Mouse (Mus musculus): ENCODE data around the gene Dbf4.

Gene Dbf4

DNA sequence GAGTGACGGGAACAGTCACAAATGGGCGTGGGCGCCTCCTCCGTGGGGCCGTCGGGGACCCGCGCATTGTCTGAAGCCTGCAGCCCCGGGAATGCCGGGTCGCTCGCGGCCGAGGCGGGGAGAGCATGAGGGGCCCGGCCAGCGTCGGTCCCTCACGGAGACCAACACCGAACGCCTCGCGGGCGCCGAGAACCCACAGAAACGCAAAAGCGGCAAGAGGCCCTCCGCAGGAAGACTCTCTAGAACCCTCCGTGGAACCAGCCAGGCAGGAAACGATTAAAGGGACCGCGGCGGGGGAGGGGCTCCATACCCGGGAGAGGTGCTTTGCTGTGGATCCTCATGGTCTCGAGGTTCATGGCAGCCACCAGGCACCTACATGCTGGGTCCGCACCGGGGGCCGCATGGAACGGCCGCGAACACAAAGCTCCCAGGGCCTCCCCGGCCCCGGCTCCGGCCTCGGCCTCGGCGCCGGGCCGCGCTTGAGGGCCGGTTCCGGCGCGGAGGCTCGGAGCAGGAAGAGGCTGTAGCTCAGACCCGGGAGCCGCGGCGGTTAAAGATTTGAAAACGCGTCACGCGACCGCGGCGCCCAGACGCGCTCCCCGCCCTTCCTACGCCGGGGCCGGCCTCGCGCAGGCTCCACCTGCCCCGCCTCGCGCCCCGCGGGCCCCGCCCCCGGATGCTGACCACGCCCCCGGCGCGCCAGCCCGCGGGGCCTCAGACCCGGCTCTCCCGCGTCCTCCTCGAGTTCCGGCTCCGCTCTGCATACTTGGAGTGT, at the start of gene Dbf4, which contains the start of gene Slc25a40:
TSS of gene Dbf4 (minus strand) at position 560 of the 775 bp plus-strand sequence.
TSS of gene Slc25a40 (plus strand) at position 694 of the 775 bp plus-strand sequence.
- DNase-seq (ENCODE audit: low spot score in 2 of 2) = peak; percentile 88 to 92

DNA sequence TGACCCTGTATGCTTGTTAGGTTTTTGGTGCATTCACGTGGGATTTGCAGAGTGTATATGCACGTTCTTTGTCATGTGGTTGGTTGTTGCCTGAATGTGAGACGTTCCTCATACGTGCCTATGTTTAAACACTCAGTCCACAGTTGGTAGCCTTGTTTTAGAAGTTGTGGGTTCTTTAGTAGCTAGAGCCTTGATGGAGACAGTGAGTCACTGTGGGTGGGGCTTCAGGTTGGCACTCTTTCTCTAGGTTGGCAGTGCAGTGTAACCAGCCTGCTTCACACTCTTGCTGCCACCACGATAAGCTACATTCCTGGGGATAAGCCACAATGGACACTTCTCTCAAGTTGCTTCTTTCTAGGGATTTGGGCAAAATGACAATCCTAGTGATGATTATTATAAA, 34.0 kb upstream of the Dbf4 start:
- peak; percentile 3 to 26 for DNase-seq (ENCODE audit: low spot score in 2 of 2)

DNA sequence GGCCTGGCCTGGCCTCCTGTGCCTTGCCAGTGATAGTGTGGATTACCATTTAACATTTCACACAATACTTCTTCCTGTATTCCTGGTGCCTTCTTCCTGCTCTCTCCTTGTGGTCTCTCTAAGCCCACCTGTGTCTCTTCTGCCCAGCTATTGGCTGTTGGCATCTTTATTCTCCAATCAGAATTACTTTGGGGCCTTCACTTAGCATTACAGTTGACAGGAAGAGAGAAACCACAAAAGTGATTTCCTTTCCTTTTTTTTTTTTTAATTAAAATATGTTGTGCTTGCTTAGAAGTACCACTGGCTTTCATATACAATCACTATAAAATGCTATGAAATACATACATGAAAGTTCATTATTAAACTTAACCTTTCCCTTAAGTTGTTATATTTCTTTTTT, 33.0 kb upstream of the Dbf4 start:
- no peak for DNase-seq (ENCODE audit: low spot score in 2 of 2)

DNA sequence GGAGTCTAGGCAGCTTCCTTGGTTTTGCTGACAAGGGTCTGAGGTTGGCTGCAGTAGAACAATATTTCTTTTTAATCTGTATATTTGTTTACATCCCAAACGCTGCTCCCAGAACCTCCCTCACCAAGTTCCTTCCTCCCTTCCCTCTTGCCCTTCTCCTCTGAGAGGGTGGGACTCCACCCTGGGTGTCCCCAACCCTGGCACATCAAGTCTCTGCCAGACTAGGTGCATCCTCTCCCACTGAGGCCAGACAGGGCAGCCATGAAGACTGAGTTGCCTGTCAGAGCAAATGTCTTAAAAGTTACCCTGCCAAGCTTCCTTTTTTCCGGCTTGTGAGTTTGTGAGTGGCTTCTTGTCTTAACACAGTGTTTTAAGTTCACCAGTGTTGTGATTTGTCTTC, 16.6 kb upstream of the Dbf4 start:
- no peak for DNase-seq (ENCODE audit: low spot score in 2 of 2)

DNA sequence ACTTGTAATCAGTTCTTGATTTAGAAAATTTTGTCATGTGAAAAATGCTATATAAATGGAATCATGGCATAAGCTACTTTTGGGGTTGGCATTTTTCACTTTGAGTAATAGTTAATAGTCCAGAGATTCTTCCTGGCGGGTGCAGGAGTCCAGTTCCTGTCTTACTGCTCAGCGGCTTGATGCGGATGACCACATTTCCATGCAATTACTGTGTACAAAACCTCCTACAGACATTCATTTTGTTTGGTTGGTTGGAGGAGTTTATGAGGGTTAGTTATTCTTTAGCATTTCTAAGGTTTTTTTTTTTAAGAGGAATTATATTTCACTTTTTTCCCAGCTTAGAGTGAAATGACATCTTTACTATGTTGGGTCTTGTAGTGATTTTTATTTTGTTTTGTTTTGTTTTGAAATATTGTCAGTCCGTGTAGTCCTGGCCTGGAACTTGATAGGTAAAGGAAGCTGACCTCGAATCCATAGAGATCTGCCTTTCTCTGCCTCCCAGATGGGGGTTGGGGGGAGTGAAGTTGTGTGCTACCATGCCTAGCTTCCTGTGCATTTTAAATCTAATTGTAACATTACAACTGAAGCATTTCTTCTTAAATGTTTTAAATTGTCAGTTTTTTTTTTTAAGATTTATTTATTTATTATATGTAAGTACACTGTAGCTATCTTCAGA, 15.1 kb upstream of the Dbf4 start:
- no peak for DNase-seq (ENCODE audit: low spot score in 2 of 2)

DNA sequence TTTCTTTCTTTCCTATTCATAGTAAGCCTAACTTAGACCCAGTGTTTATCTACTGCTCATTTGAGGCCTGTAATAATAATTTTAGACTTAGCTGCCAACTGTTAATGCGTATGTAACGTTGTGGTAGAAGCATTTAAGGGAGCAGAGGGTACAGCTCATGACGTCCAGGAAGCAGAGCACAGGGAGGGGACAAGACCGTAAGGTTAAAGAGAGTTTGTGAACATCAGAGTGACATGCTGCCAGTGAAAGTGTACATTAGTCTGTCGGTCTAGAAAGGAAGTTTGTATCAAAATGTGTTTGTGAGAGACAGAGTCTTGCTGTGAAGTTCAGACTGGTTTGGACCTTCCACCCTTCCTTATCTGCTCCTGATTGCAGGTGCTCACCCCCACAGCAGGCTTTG, 3.4 kb upstream of the Dbf4 start:
- no peak for DNase-seq (ENCODE audit: low spot score in 2 of 2)

DNA sequence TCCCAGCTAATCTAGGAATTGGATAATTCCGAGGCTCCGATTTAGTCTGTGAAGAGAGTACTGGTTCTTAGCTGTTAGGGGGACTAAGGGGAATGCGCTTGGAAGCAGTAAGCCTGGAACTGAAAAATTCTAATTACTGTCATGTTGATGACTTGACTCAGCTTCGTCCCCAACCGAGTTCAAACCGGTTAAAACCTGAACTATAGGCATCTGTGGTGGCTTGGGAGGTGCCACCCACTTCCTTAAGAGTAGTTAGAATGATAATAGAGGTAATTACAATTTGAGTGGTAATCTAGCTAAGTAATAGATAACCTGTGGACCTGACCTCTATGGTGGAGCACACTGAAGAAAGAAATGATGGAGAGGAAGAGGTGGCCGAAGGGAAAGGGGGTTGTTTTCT, 1.6 kb upstream of the Dbf4 start:
- DNase-seq (ENCODE audit: low spot score in 2 of 2) = peak in 1 of 2 experiments; percentile 15

DNA sequence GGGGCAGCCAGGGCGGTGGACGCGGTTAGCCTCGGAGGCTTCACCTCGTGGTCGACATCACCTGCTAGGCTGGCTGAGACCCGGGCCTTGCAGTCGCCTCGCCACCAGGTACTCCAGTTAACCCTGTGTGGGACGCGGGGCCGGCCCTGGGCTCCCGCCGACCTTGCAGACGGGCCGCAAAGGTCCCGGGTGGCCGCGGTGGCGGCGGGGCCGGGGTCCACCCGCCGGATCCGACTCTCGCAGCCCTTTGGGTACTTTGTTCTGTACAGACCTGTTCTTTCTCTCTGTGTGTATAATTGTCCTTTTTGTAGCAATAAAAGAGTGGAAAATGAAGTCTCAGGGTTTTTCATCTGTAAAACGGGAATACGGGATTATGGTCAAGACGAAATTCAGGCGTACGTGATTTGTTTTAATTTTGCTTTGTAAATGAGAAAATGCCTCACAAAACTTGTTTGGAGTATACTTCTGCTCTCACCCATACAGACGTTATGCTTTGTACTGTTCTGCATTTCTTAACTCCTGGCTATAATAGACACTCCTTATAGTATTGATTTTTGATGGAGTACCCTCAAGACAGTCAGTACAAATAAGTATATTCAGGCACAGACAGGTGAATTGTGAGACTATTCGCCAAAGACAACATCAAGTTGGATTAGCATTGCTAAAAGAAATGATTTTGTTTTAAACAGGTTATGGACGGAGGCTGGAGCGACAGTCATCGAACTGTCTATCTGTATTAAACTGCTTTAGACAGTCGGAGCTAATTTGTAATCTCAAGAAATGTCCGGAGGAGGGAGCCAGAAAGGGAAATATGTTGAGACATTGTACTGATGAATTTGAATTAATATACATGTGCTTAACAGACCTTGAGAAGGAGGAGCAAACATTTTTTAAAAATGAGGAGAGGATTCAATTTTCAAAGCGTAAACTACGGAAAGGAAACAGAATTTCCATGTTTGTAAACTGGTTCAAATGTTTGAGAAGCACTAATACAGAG, 714 bp upstream of the Dbf4 start:
- DNase-seq (ENCODE audit: low spot score in 2 of 2) = peak in 1 of 2 experiments; percentile 19

DNA sequence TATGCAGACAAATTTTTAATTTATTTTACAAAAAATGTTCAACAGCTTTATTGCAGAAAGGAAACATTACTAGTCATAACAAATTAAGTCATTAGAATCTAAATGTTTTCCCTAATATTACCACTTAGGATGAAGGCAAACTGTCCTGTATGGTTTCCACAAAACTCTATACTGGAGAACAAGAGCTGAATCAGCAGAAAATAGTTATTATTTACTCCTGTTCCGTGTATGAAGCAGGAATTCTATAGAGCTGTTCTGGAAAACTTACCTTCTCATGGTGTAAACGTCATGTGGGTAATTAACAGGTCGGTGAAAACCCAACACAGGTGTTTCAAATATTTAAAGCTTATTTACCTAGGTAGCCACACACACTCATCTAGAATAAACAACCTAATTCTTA, 1.1 kb downstream of the Dbf4 start:
- no peak for DNase-seq (ENCODE audit: low spot score in 2 of 2)

DNA sequence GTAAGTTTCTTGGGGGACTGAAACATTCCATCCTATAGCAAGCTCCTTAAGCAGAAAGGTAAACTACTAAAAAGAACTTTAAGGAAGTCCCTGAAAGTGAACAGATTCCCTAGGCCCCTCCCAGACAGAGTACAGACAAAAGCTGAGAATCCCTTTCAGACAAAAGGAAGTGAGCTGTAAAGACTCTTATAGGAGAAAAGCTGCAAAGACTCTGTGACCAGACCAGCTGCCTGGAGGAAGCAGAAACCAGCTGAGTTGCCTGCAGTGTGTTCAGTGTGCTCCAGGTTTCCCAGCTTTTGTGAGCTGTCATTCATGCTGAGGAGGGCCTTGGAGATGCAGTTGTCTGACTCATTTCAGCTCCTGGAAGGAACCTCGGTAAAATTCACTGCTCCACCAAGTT, 5.1 kb downstream of the Dbf4 start:
- no peak for DNase-seq (ENCODE audit: low spot score in 2 of 2)

DNA sequence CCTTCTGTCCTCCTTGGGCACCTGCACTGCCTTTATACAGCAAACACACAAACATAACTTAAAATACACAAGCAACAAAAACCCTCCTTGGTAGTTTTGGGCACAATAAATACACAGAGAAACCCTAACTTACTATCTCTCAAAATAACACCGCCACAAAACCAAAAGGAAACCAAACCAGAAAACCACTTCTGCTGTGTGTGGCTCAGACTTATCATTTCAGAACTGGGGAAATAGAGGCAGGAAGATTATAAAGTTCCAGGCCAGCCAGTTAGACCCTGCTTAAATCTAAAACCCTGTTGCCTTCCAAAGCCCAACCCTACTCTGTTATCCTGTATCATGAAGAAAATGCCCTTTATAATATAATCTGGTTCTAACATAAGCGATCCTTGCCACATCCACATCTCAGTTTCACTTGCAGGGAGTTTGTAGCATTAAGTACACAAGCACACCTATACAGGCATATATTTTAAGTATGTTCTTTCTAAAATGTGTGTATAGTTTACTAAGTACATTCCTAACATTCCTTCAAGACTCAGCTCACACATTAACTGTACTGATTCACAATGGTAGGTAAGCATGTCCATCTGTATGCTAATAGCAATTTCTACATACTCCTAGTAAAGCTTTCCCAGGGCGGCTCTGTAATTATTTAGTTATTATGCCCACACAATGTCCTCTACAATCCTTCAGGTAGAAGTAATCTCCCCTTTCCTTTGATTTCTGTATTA, 5.7 kb downstream of the Dbf4 start:
- DNase-seq (ENCODE audit: low spot score in 2 of 2) = no peak

DNA sequence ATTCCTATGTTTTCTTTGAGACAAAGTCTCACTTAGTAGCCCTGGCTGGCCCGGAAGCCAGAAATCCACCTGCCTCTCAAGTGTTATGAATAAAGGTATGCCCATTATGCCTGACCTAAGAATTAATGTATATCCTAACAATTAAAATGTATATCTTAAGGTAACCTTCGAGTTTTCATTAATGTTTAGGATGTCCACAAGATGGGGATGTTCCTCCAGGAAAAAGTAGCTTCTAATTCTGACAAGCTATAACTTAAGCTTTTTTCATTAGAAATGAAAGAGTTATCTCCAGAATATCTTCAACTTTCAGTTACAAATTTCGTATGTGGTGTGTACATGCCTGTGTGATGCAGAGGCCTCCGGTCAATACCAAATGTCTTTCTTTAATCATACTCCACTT, 13.8 kb downstream of the Dbf4 start:
- DNase-seq (ENCODE audit: low spot score in 2 of 2) = no peak

DNA sequence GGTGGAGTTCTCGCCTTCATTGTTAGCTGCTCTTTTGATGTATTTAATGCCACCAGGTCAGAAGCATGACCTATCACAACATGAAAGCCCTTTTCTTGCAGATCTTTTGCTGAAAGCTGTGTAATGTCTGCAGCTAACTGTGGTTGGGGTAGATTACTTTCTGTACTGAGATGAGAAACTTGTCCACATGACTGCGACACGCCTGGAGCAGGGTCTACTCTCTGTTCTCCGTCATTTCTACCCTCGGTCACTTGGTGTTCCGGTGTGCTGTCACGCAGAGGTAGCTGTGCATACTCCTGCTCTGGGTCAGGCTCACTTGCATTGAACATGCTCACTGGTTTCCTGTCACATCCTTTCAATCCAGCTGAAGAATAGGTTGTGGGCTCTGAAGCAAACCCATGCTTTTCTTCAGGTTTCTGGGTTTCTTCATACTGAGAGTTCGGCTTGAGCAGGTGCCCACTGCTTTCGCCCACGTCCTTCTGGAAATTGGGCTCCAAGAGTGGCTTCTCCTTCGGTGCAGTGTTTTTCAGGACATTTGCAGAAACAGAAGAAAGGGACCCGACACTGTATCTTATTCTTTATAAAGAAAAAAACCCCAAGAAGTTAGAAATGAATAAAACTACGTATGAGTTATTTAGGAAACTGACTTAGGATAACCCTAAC, 24.8 kb downstream of the Dbf4 start:
- DNase-seq (ENCODE audit: low spot score in 2 of 2) = no peak

DNA sequence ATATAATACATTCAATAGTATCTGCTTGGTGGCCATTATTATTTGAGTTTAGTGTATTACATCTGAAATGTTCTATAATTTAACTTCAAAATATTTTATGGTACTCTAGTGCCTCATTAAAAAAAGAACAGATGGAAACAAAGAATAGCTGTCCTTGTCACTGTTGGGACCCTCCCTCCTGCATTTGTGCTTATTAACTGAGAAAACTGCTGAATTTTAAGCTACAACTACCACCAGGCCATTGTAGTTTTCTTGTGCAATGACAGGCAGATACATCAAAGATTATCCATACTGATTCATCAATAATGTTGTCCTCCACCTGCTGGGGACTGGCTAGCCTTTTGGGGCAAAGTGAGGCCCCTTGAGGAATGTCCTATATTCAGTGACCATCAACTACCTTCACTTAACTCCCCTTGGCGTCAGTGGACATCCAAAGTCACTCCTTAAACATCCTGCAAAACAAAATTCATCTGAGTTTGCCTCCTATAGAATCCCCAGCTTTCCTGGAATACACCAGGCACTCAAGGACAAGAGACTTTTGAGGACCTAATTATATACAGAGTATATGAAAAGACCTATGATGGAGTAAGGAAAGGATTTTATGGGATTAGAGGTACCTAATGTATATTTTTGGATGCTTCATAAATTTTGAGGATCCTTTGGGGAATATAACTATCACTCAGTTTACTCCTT, 28.5 kb downstream of the Dbf4 start:
- DNase-seq (ENCODE audit: low spot score in 2 of 2) = no peak

DNA sequence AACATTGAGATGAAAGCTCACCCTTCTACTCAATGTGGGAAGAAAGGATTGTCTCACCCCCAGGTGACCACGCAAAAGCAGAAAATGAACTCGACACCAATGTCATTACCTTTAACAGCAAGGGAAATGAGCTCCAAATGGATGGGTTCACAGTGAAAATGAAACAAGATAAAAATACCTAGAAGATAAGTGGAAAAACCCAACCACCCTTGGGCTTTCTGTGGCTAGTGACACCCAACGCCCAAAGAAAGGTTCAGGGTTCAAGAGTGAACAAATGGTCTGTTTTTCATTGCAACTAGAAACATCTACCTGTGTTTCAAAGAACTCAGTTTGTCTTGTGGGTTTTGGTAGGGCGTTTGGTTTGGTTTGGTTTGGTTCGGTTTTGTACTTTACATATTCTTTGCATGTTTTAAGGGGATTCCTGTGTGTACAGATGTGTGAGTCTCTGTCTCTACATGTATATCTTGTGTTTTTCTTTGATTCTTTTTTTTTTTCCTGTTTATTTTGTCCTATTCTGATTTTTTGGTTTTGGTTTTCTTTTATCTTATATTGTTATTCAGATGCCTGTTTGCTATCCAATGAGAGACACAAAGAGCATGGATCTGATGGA, 48.1 kb downstream of the Dbf4 start:
- DNase-seq (ENCODE audit: low spot score in 2 of 2) = no peak

DNA sequence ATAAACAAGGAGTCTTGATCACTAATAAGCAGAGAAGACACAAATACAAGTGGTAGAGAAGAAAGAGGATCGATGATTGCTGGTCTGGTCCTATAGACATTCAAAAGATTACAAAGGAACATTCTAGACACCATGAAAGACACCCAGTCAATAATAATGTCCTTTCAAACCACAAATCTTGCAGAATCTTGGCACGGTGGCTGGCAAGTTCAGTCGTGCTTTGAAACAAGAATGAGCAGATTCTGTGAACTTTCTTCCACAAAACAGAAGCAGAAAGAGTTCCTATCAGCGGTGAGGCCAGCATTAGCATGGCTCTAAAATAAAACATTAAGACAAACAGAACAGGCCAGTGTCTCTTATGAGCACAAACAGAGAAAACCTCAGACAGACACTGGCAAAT, 49.1 kb downstream of the Dbf4 start:
- DNase-seq (ENCODE audit: low spot score in 2 of 2) = no peak

DNA sequence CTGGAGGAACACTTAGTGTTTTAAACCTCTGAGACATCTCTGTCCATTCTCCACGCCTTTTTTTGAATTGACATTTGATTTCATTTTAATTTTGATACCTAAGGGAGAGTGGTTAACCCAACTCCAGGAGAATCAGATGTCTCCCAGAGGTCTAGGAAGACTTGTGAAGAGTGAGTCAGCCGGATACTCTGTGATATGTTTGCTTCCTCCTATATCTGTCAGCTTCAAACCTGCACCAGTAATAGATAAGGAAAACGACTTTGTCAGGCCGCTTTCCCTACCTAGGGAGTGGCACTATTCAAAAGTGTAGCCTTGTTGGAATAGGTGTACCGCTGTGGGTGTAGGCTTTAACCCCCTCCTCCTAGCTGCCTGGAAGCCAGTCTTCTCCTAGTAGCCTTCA, 53.7 kb downstream of the Dbf4 start:
- no peak for DNase-seq (ENCODE audit: low spot score in 2 of 2)

DNA sequence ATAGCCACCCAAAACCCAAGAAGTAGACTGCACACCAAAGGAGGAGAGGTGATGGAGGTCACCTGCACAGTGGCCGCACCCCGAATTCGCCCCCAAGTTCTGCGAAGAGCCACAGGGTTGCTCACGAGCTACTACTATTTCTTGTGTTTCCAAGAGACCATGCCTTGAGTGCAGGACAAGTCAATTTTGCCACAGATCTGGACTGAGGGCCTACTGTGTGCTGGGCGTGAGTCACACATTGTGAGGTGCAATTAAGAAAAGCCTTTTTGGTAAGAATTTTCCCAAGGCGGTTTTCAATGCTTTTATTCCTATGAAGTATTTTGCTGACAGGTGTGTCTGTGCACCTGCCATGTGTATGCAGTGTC, 54.2 kb downstream of the Dbf4 start:
- DNase-seq (ENCODE audit: low spot score in 2 of 2) = no peak

DNA sequence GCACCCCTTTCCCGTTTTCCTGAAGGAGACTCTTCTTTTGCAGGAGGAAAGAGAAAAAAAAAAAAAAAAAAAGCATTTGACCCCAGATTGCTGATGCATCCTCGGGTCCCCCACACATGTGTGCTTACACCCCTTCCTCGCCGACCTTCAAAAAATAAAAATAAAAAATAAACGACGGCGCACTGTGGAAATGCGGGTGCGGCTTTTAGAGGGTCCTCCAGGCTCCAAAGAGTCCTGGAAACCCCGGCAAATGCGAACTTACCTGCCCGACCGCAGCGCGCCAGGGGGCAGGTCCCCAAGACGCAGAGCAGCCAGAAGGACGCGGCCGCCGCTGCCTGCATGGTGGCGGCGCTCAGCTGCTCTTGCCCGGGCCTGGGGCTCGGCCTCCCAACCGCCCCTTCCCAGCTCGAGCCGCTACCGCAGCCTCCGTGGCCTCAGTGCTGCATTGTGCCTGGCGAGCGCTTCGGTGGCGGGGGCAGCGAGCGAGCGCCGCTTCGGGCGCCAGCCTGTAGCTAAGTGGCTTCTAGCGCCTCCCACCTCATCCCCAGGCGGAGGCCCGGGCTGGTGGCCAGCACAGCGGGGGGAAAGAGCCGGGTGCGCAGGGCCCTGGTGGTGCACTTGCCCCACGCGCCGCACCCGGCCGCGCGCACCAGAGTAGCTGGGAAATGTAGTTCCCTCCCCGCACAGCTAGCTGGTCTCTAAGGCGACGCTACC, 54.7 kb downstream of the Dbf4 start, which contains the start of gene Adam22:
TSS of gene Adam22 (minus strand) at position 547 of the 714 bp plus-strand sequence.
- DNase-seq (ENCODE audit: low spot score in 2 of 2) = no peak

Measured in natural killer cell, adult 2 months (primary cell).